Mouse (Mus musculus): ENCODE measurements at regions not wholly inside any gene's neighbourhood (a gene's known extent, or its start where the extent isn't known, plus 50 kb on each side); places are given as distances from the start of the nearest gene placed in this dataset.

GRCm38 (mm10) chr11:117589006-117589405 is 65.1 kb upstream of the Tnrc6c start:
- no peak for TF ChIP-seq CTCF (IDR thresholded peaks at IDR 0.05; ENCODE audit: borderline replicate concordance, control insufficient read depth, extremely low read depth, insufficient read depth, low read length, poor library complexity)
- no peak for TF ChIP-seq POLR2A (IDR thresholded peaks at IDR 0.05; ENCODE audit: control insufficient read depth, extremely low read depth, insufficient read depth, low read length, poor library complexity)

All from thymus, adult 2 months (tissue).